Mouse (Mus musculus): ENCODE results near the gene Enoph1. TPM values are rescaled to one million over a fixed set of nuclear protein-coding genes. Genes with fewer than 3 reads are reported as not detected.

The Enoph1 gene
- total RNA-seq, 2 experiments from 2014 or later = 51.6 to 54.5 TPM

Other genes starting within 250 kb of the Enoph1 start
- gene Vamp9, start 133.7 kb upstream of the Enoph1 start, total RNA-seq (2021) = under 1 TPM; 0.75 to 0.76 TPM
- 100 to 1,000 TPM; 178 to 207 TPM for gene Hnrnpd, start 61.0 kb upstream of the Enoph1 start, total RNA-seq (2021)
- 1 to 10 TPM; 1.2 to 1.9 TPM for gene 4930524J08Rik, start 60.9 kb upstream of the Enoph1 start, total RNA-seq (2021)
- gene Hnrnpdl, start 321 bp upstream of the Enoph1 start, total RNA-seq (2021) = 100 to 1,000 TPM; 158 to 173 TPM
- gene Tmem150c, start 119.8 kb downstream of the Enoph1 start, total RNA-seq (2021) = 10 to 100 TPM; 37.6 to 43.7 TPM

All from left cerebral cortex, postnatal 36 days (tissue).